Mouse (Mus musculus) liver, embryonic 14.5 days (tissue): ENCODE results near the gene Trim71. TPM values are rescaled to one million over a fixed set of nuclear protein-coding genes. Genes with fewer than 3 reads are reported as not detected.
A peak's percentile ranks its signal among the peaks of the same experiment; 100 is the strongest.

Source experiments
- ATAC-seq: fragments of 200-750 bp; cut with Nextera tagmentation; 2 replicates; pipeline ENCODE4 v1.8.0; 2017; ENCODE audit warnings: moderate number of reproducible peaks, mild to moderate bottlenecking, moderate library complexity; ENCODE audit not compliant: insufficient read depth
- DNase-seq, 3 experiments: peaks; one replicate each; pipeline ENCODE4 v3.0.0-alpha.2; 2012 to 2013; ENCODE audit warnings: low read depth in 3 of 3, low spot score in 3 of 3
- H3K27ac ChIP-seq: fragments of 300-500 bp; sonication (generic); 2 replicates; pipeline ENCODE4 v1.5.1; 2014; ENCODE audit warnings: moderate library complexity, mild to moderate bottlenecking, control low read depth, inconsistent platforms
- H3K27me3 ChIP-seq: fragments of 300-500 bp; sonication (generic); 2 replicates; pipeline ENCODE4 v1.6.1; 2014; ENCODE audit warnings: mild to moderate bottlenecking, low read length, moderate library complexity; ENCODE audit not compliant: control insufficient read depth, insufficient read depth
- H3K36me3 ChIP-seq: fragments of 300-500 bp; sonication (generic); replicated peaks from 2 replicates; pipeline ENCODE4 v1.6.1; 2014; ENCODE audit warnings: low read depth; ENCODE audit not compliant: control insufficient read depth, insufficient read depth
- H3K4me1 ChIP-seq, 2 experiments: fragments of 200-500 bp in 1 of 2; fragments of 300-500 bp in 1 of 2; sonication (generic) in 1 of 2; replicated peaks; 2 replicates each; pipeline ENCODE4 v1.6.1; 2012 to 2014; ENCODE audit warnings: antibody characterized with exemption in 1 of 2, inconsistent platforms in 1 of 2, low read length in 1 of 2; ENCODE audit not compliant: control insufficient read depth in 2 of 2, insufficient read depth in 2 of 2
- H3K4me2 ChIP-seq: fragments of 300-500 bp; sonication (generic); 2 replicates; pipeline ENCODE4 v1.6.1; 2014; ENCODE audit warnings: low read depth, mild to moderate bottlenecking, control low read depth, moderate library complexity
- H3K4me3 ChIP-seq, 2 experiments: fragments of 200-500 bp in 1 of 2; fragments of 300-500 bp in 1 of 2; sonication (generic) in 1 of 2; 2 replicates each; pipeline ENCODE4 v1.5.1; 2012 to 2014; ENCODE audit warnings: low read depth in 2 of 2, low read length in 2 of 2, mild to moderate bottlenecking in 2 of 2, control low read depth in 1 of 2, inconsistent platforms in 1 of 2, moderate library complexity in 1 of 2; ENCODE audit not compliant: insufficient read depth in 1 of 2
- H3K9ac ChIP-seq: fragments of 300-500 bp; sonication (generic); replicated peaks from 2 replicates; pipeline ENCODE4 v1.6.1; 2014; ENCODE audit warnings: mild to moderate bottlenecking, control low read depth, moderate library complexity
- H3K9me3 ChIP-seq: fragments of 300-500 bp; sonication (generic); 2 replicates; pipeline ENCODE4 v1.6.1; 2016; ENCODE audit warnings: low read length, mixed read lengths; ENCODE audit not compliant: control insufficient read depth
- CTCF ChIP-seq: IDR thresholded peaks from 2 replicates; pipeline ENCODE4 v1.5.1; 2016; ENCODE audit warnings: antibody characterized with exemption, low read depth, control low read depth
- EP300 ChIP-seq: IDR thresholded peaks from 2 replicates; pipeline ENCODE4 v1.6.1; 2016; ENCODE audit warnings: antibody characterized with exemption, low read depth
- WGBS: fragments of 180-500 bp; shearing (Covaris S2); extraction: QIAGEN DNeasy Blood & Tissue Kit; methylation state at CpG from one replicate; pipeline ENCODE4 v1.1.7; 2014; ENCODE audit not compliant: insufficient replicate concordance; 5-methylcytosine and 5-hydroxymethylcytosine counted together
- polyA plus RNA-seq, 2 experiments: library from polyadenylated mRNA; depleted of rRNA in 1 of 2; stranded (reverse) in 1 of 2; unstranded in 1 of 2; fragments of >200 nt; fragmentation: Nextera tagmentation in 1 of 2; extraction: Ambion mirVana in 1 of 2; gene quantifications; 2 replicates each; pipeline versions ENCODE4 v1.2.1 to v1.2.3; 2012 to 2014

Gene Trim71
- polyA plus RNA-seq, 2 experiments, result 0.62 to 0.74 TPM

GRCm38 (mm10) chr9:114576001-114576400 lies 11.8 kb upstream of the Trim71 start:
- WGBS, result 69% methylated on average over 1 of the region's 1 CpGs
- TF ChIP-seq CTCF (no peak), EP300 (no peak)
- no peak for ATAC-seq

DNA sequence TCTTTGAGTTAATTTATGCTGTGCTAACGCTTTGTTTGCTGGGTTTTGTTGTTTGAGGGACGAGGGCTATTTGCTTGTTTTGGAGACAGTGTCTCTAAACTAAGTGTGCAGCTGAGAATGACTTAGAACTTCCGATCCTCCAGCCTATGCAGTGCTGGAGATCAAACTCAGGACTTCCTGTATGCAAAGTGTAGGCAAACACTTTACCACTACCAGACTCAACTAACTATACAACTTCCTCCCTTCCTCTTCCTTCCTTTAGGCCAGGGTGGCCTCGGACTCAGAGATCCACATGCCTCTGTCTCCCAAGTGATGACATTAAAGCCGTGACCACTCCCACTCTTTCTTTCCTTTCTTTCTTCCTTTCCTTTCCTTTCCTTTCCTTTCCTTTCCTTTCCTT lies 9.4 kb upstream of the Trim71 start:
- Histone ChIP-seq H3K9me3 (no peaks in the 10 kb centered on the region), H3K36me3 (no peaks in the 10 kb centered on the region), H3K4me1 (peaks cover 0 to 2% of the 10 kb centered on the region in 2 experiments; a peak in 2 of 4 replicates), H3K27ac (no peak overlapping the region), H3K9ac (no peak overlapping the region), H3K27me3 (no peaks in the 10 kb centered on the region), H3K4me2 (no peak overlapping the region), H3K4me3 (no peak overlapping the region)
- no peak for ATAC-seq
- DNase-seq, result no peak
- TF ChIP-seq EP300, result no peak
- TF ChIP-seq CTCF, result no peak
- WGBS, result 18% methylated on average over 5 of the region's 5 CpGs

More at GRCm38 (mm10) chr9:114576001-114576400, 11.8 kb upstream of the Trim71 start:
- no peak for DNase-seq
- Histone ChIP-seq H3K4me1 (peaks cover 0 to 7% of the 10 kb centered on the region in 2 experiments; a peak in 2 of 4 replicates), H3K4me3 (no peak overlapping the region), H3K27ac (no peak overlapping the region), H3K36me3 (no peaks in the 10 kb centered on the region), H3K9me3 (no peaks in the 10 kb centered on the region), H3K4me2 (no peak overlapping the region), H3K9ac (no peak overlapping the region), H3K27me3 (no peaks in the 10 kb centered on the region)

- Histone ChIP-seq H3K9me3 (no peaks in the 10 kb centered on the region), H3K27ac (no peak overlapping the region), H3K36me3 (no peaks in the 10 kb centered on the region), H3K9ac (no peak overlapping the region), H3K27me3 (peaks cover 17% of the 10 kb centered on the region), H3K4me3 (no peak overlapping the region), H3K4me1 (no peaks in the 10 kb centered on the region; a peak in 2 of 4 replicates), H3K4me2 (no peak overlapping the region)
- WGBS, result 69% methylated on average over 5 of the region's 5 CpGs
- ATAC-seq (no peak), DNase-seq (no peak)
- TF ChIP-seq CTCF (no peak), EP300 (no peak)
Measured at GRCm38 (mm10) chr9:114568682-114569474, 4.7 kb upstream of the Trim71 start.

DNA sequence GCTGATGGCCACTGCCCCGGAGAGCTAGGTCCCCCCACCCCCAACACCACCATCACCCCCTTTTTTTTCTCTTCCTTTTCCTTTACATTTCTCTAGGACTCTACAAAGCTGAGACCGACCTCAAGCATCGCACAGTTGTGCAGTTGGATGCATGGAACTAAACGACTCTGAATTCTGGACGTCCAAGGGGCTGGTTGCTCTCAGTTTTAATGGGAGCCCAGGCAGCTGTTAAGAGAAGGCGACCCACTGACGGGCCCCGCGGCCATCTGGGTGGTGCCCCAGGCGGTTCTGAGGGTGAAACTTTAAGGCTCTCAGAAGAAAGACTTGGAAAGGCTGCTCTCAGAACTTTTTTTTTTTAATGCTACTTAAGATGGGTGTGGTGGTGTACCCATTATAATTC lies 498 bp upstream of the Trim71 start:
- peak overlapping the region; percentile 51 for H3K4me2 ChIP-seq
- no peaks in the 10 kb centered on the region; a peak in 1 of 4 replicates for H3K4me1 ChIP-seq
- ATAC-seq (no peak), DNase-seq (no peak)
- TF ChIP-seq CTCF, result no peak
- no peak for TF ChIP-seq EP300
- 3% methylated on average over 10 of the region's 10 CpGs for WGBS
- peak overlapping the region in 1 of 2 experiments; percentile 55; a peak in 2 of 4 replicates for H3K4me3 ChIP-seq
- no peaks in the 10 kb centered on the region for H3K36me3 ChIP-seq
- peaks cover 59% of the 10 kb centered on the region for H3K27me3 ChIP-seq
- H3K9me3 ChIP-seq, result no peaks in the 10 kb centered on the region
- no peak overlapping the region for H3K27ac ChIP-seq
- H3K9ac ChIP-seq, result no peak overlapping the region

GRCm38 (mm10) chr9:114562919-114563751 lies 1.0 kb downstream of the Trim71 start:
- WGBS, result under 1% methylated on average over 105 of the region's 122 CpGs
- no peaks in the 10 kb centered on the region for H3K9me3 ChIP-seq
- H3K4me3 ChIP-seq, result peak overlapping the region; percentile 55 to 58
- DNase-seq (no peak), ATAC-seq (no peak)
- no peak overlapping the region for H3K27ac ChIP-seq
- H3K36me3 ChIP-seq, result no peaks in the 10 kb centered on the region
- TF ChIP-seq EP300, result no peak
- no peak for TF ChIP-seq CTCF
- H3K9ac ChIP-seq, result peak overlapping the region; percentile 21
- peaks cover 69% of the 10 kb centered on the region for H3K27me3 ChIP-seq
- H3K4me1 ChIP-seq, result no peaks in the 10 kb centered on the region; a peak in 1 of 4 replicates
- H3K4me2 ChIP-seq, result peak overlapping the region; percentile 51
